Mouse (Mus musculus) liver, embryonic 14.5 days (tissue): ENCODE data around the gene Zfp593.

Experiments used
- CTCF ChIP-seq: IDR thresholded peaks from 2 replicates; pipeline ENCODE4 v1.5.1; 2016; ENCODE audit warnings: antibody characterized with exemption, low read depth, control low read depth
- EP300 ChIP-seq: IDR thresholded peaks from 2 replicates; pipeline ENCODE4 v1.6.1; 2016; ENCODE audit warnings: antibody characterized with exemption, low read depth

- TF ChIP-seq EP300 (no peak), CTCF (peak; percentile 27; the same call in 1 of the 2 replicates)
These were observed 41.8 kb upstream of the Zfp593 start for GRCm38 (mm10) chr4:134287168-134287564.
